In genomic region chr4:88721791-88722721, GRCm38 (mm10) we compare ENCODE assay signal across 8 mouse cellular contexts. TPM values are rescaled to one million over a fixed set of nuclear protein-coding genes. Genes with fewer than 3 reads are reported as not detected.
DNase-seq lines count a peak whose midpoint lies in the region; ATAC-seq and TF ChIP-seq lines count a peak whose summit lies in the region.

TSS of gene Gm26566 (plus strand) at chr4:88721805.
TSS of gene Klhl9 (minus strand) at chr4:88722465.

- no peak for TF ChIP-seq POLR2A in bone marrow macrophage, adult 2 months (IDR thresholded peaks at IDR 0.05; ENCODE audit: borderline replicate concordance, low read depth, low read length)
- TF ChIP-seq POLR2A in embryonic fibroblast, embryonic 13.5 days (IDR thresholded peaks at IDR 0.05; ENCODE audit: low read depth, low read length) = peak; percentile 87

- peak within 1 kb of the TSS; percentile 91 for H3K27ac ChIP-seq in bone marrow macrophage, adult 2 months (ENCODE audit: insufficient read depth, low read depth, low read length)
- H3K27ac ChIP-seq in embryonic fibroblast, embryonic 13.5 days (ENCODE audit: insufficient read depth, low read length) = peak within 1 kb of the TSS; percentile 95
- peak within 1 kb of the TSS; percentile 100 for H3K27ac ChIP-seq in heart, embryonic 10.5 days
- H3K27ac ChIP-seq in kidney, embryonic 15.5 days = peak within 1 kb of the TSS; percentile 99

- no peaks in the 10 kb centered on the region for H3K9me3 ChIP-seq in heart, embryonic 10.5 days
- no peaks in the 10 kb centered on the region for H3K9me3 ChIP-seq in kidney, embryonic 15.5 days (replicated peaks)

- DNase-seq in A20 (ENCODE audit: low read depth, low spot score) (peak; percentile 93), liver (peak; percentile 96)
- DNase-seq in heart, embryonic 10.5 days (ENCODE audit: low spot score) = peak; percentile 98
- DNase-seq in spleen, postnatal 4 days (ENCODE audit: low spot score in 2 of 2) = peak; percentile 86 to 95

- under 1% methylated on average over 82 of the region's 82 CpGs for WGBS in heart, embryonic 10.5 days
- WGBS in kidney, embryonic 15.5 days = under 1% methylated on average over 82 of the region's 82 CpGs

- ATAC-seq in kidney, embryonic 15.5 days (replicated peaks; ENCODE audit: low FRiP score) = peak; percentile 96
- peak; percentile 82 for ATAC-seq in monocyte, adult 5-6 weeks (replicated peaks; ENCODE audit: insufficient number of reproducible peaks, low FRiP score, low TSS enrichment, poor library complexity, severe bottlenecking)

- peaks cover 22% of the 10 kb centered on the region for H3K36me3 ChIP-seq in heart, embryonic 10.5 days
- H3K36me3 ChIP-seq in kidney, embryonic 15.5 days = peaks cover 17% of the 10 kb centered on the region

- H3K27me3 ChIP-seq in heart, embryonic 10.5 days (ENCODE audit: insufficient read depth, poor library complexity, severe bottlenecking) = no peaks in the 10 kb centered on the region
- no peaks in the 10 kb centered on the region for H3K27me3 ChIP-seq in kidney, embryonic 15.5 days

- TF ChIP-seq CTCF in bone marrow macrophage, adult 2 months (IDR thresholded peaks at IDR 0.05; ENCODE audit: low read depth, low read length) = no peak
- no peak for TF ChIP-seq CTCF in embryonic fibroblast, embryonic 13.5 days (IDR thresholded peaks at IDR 0.05; ENCODE audit: borderline replicate concordance, insufficient read depth, low read length)

- peak within 1 kb of the TSS; percentile 86 for H3K4me3 ChIP-seq in bone marrow macrophage, adult 2 months (ENCODE audit: insufficient read depth, low read length)
- H3K4me3 ChIP-seq in embryonic fibroblast, embryonic 13.5 days (ENCODE audit: insufficient read depth, low read length) = peak within 1 kb of the TSS; percentile 93
- H3K4me3 ChIP-seq in heart, embryonic 10.5 days = peak within 1 kb of the TSS; percentile 98
- H3K4me3 ChIP-seq in kidney, embryonic 15.5 days (replicated peaks) = peak within 1 kb of the TSS; percentile 92

- H3K4me1 ChIP-seq in bone marrow macrophage, adult 2 months (ENCODE audit: control insufficient read depth, insufficient read depth, low read length) = peaks cover 31% of the 10 kb centered on the region
- peaks cover 3% of the 10 kb centered on the region; the same call in 1 of the 2 replicates for H3K4me1 ChIP-seq in embryonic fibroblast, embryonic 13.5 days (ENCODE audit: control insufficient read depth, insufficient read depth, low read length)
- H3K4me1 ChIP-seq in heart, embryonic 10.5 days = peaks cover 14% of the 10 kb centered on the region
- H3K4me1 ChIP-seq in kidney, embryonic 15.5 days = peaks cover 25% of the 10 kb centered on the region

- peak within 1 kb of the TSS; percentile 99 for H3K9ac ChIP-seq in kidney, embryonic 15.5 days

- peak within 1 kb of the TSS; percentile 77 for H3K4me2 ChIP-seq in kidney, embryonic 15.5 days

RNA-seq across cellular contexts. Expression of gene Gm26566, which starts in this region (rescaled TPM):
- polyA plus RNA-seq in bone marrow macrophage, adult 2 months (2012; ENCODE audit: insufficient read depth, insufficient read length, missing spikeins) = not detected in 2 replicates
- not detected in 2 replicates for polyA plus RNA-seq in embryonic fibroblast, embryonic 13.5 days (2011; ENCODE audit: insufficient read length, low read depth, missing spikeins)
- 1.1 and 1.2 TPM in 2 replicates for polyA plus RNA-seq in heart, embryonic 10.5 days (2016; fragmentation: Nextera tagmentation; extraction: Ambion mirVana)
- polyA plus RNA-seq in kidney, embryonic 15.5 days (2015; fragmentation: Nextera tagmentation; extraction: Ambion mirVana) = 1.1 and 1.2 TPM in 2 replicates
- total RNA-seq in monocyte, adult 5-6 weeks (2017) = 0.49 to 2.0 TPM in 2 of 3 replicates, not detected in the other

RNA-seq across cellular contexts. Expression of gene Klhl9, which starts in this region (rescaled TPM):
- polyA plus RNA-seq in bone marrow macrophage, adult 2 months (2012; ENCODE audit: insufficient read depth, insufficient read length, missing spikeins) = 60.5 and 64.8 TPM in 2 replicates
- polyA plus RNA-seq in embryonic fibroblast, embryonic 13.5 days (2011; ENCODE audit: insufficient read length, low read depth, missing spikeins) = 103 and 123 TPM in 2 replicates
- 83.9 and 88.7 TPM in 2 replicates for polyA plus RNA-seq in heart, embryonic 10.5 days (2016; fragmentation: Nextera tagmentation; extraction: Ambion mirVana)
- 95.2 and 103 TPM in 2 replicates for polyA plus RNA-seq in kidney, embryonic 15.5 days (2015; fragmentation: Nextera tagmentation; extraction: Ambion mirVana)
- total RNA-seq in monocyte, adult 5-6 weeks (2017) = 43.5 to 56.6 TPM (median 49.0 TPM) in 3 replicates

Comparison
In these comparisons a context has a peak if more than half of its experiments do, and no peak if none do; other contexts are left out.
1. Peak in every context shown above with its lines: DNase-seq, ATAC-seq, H3K4me3 ChIP-seq and H3K27ac ChIP-seq.